Mouse (Mus musculus) megakaryocyte-erythroid progenitor cell, adult 5-6 weeks (primary cell): ENCODE results near the gene Lin7c. TPM values are rescaled to one million over a fixed set of nuclear protein-coding genes. Genes with fewer than 3 reads are reported as not detected.

ENCODE experiments used
- ATAC-seq: replicated peaks from 2 replicates; pipeline ENCODE4 v1.8.0; 2016; ENCODE audit warnings: mild to moderate bottlenecking, inconsistent platforms; ENCODE audit not compliant: severe bottlenecking, poor library complexity, low FRiP score, low TSS enrichment
- total RNA-seq, 2 experiments: library from RNA; stranded (forward) in 1 of 2; stranded (reverse) in 1 of 2; fragments of 200-1000, 215-1000 nt in 1 of 2; fragments of >200 nt in 1 of 2; fragmentation: Nextera tagmentation in 1 of 2; gene quantifications; 2 replicates each; pipeline ENCODE4 v1.2.3; 2014 to 2017

The Lin7c gene
- total RNA-seq, 2 experiments from 2014 or later, result 31.5 to 78.9 TPM

- ATAC-seq, result no peak
Observed at GRCm38 (mm10) chr2:109914601-109915000, 23.9 kb downstream of the Lin7c start.

GRCm38 (mm10) chr2:109916782-109917495 lies 26.3 kb downstream of the Lin7c start:
- ATAC-seq, result no peak

- peak; percentile 99 for ATAC-seq
Observed at GRCm38 (mm10) chr2:109917496-109918413, 27.1 kb downstream of the Lin7c start, which contains the start of gene Lgr4. Gene Lgr4 (plus strand): TSS chr2:109917647.

GRCm38 (mm10) chr2:109918592-109919262 lies 28.1 kb downstream of the Lin7c start:
- no peak for ATAC-seq

GRCm38 (mm10) chr2:109920471-109920870 lies 29.8 kb downstream of the Lin7c start:
- no peak for ATAC-seq

DNA sequence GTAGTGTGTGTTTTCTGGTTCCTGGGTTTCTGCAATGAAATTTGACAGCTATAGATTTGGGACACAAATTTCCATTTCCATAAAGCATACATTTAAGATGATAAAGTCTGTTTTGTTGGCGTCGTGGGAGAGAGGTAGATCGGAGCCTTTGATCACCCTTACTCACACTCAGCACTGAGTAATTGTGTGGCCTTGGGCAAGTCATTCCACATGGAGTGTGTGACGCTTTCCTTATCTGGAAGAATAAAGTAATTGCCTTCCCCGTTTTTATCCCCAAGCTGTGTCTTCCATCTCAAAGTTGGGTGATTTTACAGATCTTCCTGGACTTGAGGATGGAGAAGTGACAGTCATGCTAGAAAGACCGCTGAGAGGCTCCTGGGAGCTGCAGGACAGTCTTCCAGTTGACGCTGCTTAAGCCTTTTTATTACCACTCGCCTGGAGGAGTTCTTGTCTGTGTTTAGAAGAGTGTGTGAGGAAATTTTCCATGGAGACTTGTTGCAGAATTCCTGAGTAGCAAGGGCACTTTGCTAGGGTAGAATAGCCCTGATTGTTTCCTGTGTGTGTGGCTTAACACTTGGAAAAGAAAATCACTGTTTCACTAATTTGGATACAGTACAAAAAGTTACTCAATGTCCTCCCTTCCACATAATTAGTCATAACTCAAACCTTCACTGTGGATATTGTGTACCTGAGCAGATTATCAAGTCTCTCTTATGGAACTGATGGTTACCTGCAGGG lies 30.8 kb downstream of the Lin7c start:
- ATAC-seq, result no peak

- no peak for ATAC-seq
Observed at GRCm38 (mm10) chr2:109922306-109922705, 31.7 kb downstream of the Lin7c start.

DNA sequence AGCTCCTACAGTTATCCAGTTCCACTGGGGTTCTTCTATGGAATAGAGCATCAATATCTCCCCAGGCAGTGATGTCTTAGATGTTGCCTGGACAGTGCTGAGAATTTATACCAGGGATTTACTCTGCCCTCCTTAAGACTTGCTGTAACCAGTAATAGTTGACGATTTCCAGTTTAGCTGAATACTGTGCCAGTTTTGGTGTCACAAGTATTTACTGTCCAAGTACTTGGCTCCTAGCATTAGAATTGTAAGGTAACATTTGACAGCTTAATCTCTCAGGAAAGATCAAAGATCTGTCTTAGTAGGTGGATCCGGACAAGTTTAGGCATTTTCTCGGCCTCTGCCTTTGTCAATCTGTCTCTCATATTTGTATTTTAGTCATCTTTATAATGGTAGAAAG lies 32.4 kb downstream of the Lin7c start:
- ATAC-seq, result no peak

DNA sequence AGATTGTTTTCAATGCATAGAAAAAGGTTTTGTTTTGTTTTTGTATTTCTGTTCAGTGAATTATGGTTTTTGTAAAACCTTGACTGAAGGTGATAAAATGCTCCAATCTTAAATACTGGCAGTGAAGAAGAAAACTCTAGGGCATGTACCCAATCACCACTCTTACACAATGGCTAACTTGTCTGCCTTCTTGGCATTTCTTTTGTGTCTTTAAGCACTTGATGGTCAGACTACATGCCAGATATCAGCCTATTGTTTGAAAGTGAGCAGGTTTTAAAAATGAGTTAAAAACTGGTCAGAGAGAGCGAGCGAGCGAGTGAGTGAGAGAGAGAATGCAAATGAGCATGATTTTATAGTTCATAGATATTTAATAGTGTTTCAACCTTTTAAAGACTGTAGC lies 33.3 kb downstream of the Lin7c start:
- ATAC-seq, result no peak

- ATAC-seq, result no peak
Observed at GRCm38 (mm10) chr2:109926984-109927383, 36.3 kb downstream of the Lin7c start.

- no peak for ATAC-seq
Observed at GRCm38 (mm10) chr2:109927446-109927845, 36.8 kb downstream of the Lin7c start.

DNA sequence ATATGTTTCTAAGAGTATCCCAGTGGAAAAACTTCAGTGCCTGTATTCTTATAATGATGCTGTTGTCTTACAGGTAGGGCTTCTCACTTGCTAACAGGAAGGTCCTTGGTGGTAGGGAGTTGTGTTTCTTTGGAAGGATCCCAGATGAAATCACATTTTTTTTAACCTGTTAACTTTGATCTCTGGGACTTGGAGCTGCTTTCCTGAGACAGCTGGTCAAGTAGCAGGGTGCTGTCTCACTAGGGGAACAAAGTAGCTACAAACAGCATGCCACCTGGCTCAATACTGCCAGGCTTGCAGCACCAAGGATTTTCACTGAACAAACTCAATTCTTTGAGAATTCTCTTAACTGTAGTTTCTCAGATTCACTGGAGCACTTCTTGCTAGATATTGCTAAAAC lies 37.2 kb downstream of the Lin7c start:
- ATAC-seq, result no peak

DNA sequence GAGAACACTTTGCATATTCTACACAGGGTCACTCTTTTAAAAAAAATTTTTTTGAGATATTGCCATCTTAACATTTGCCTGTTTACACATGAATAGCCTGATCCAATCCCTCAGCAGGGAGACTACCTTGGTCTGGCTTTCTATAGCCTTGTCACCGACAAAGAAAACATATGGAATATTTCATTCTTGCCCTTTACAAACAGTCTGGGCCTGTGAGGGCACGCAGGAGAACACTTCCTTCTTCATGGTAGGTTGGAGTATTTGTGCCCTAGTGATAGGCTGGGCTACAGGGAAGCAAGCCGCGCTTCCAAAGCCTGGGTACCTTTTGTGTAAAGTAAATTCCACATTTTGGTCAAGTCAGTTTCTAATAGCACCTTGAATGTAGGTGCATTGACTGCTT lies 38.1 kb downstream of the Lin7c start:
- no peak for ATAC-seq

GRCm38 (mm10) chr2:109929256-109929655 lies 38.6 kb downstream of the Lin7c start:
- ATAC-seq, result no peak

DNA sequence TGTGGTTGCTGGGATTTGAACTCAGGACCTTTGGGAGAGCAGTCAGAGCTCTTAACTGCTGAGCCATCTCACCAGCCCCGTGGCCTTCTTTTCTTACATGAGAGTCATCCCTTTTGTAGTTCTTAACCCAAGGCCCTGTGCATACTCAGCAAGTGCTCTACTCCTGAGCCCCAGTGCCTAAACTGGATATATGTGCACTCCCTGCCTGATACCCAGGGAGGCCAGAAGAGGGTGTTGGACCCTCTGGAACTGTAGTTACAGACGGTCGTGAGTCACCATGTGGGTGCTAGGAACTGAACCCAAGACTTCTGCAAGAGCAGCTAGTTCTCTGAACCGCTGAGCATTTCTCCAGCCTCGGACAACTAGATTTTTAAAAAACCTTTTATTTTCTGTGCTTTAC lies 39.7 kb downstream of the Lin7c start:
- no peak for ATAC-seq

- no peak for ATAC-seq
Observed at GRCm38 (mm10) chr2:109930771-109931170, 40.1 kb downstream of the Lin7c start.

DNA sequence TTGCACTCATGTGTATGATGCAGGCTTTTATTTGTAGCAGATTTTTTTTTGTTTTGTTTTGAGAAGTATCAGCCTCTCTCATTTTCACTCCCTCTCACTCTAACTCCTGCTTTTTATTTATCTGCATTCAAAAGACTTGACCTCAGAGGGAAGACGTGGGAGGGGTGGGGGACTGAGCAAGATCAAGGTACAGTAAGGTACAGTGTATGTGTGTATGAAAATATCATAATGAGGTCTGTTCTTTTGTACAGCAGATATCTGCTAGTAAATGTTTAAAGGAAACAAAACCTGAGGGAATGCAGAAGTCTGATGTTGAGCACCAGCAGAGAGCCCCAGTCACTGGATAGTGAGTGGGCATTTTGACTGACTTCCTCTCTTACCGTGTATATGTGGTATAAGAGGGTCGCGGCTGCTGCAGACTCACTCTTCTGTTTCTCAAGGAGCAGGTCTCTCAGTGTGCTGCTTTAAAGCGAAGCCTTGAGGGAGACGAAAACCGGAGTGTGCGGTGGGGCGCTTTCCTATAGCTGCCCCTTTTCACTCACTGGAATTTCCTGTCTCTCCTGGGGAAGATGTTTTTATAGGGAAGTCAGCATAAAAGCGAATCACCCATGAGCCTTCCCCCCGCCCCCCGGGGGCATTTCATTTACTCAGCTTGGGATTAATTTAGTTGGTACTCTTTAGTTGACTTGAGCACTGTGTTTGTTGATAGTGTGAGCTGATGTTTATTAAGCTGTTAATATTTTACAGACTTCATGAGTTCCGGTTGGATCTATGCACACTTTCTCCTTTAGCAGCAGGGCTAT lies 41.5 kb downstream of the Lin7c start:
- no peak for ATAC-seq

DNA sequence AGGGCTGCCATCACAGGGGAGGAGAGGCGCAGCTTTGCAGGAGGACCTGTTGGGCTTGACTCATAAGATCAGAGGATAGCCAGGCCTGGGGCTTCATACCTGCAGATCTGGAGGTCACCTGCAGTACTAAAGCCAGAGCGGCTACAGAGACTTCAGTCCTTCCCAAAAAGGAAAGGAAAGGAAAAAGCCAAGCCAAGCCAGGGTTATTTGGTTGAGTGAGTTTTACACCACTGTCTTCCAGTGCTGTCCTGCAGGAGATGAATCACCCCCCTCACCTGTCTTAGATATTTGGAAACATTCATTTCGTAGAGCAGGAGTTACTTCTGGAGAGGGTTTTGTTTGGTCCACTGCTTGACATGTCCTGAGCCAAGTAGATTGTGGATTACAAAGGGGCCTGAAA lies 42.5 kb downstream of the Lin7c start:
- no peak for ATAC-seq

DNA sequence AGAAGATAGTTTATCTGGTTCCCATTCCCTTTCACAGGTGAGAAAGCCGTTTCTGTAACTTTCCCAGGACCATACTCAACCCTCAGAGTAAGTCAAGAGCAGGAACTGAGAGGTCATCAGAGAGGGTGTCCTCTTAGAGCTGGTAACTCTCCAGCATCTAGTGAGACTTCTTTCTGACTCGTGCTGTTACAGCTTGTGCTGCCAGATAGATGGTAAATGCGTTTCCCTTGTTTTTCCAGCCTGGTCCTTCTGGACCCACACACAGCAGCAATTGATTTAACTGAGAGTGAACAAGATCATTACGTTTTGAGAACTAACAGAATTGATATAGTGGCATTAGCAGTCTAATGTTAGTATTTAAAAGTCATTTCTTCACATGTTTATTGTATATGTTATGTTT lies 43.4 kb downstream of the Lin7c start:
- no peak for ATAC-seq
